Mouse (Mus musculus) small intestine, adult 2 months (tissue): Measurements from ENCODE around the gene Rbbp8nl. TPM values are rescaled to one million over a fixed set of nuclear protein-coding genes. Genes with fewer than 3 reads are reported as not detected.
A peak's percentile ranks its signal among the peaks of the same experiment; 100 is the strongest.

Source experiments
- H3K27ac ChIP-seq: fragments of 200-500 bp; 2 replicates; pipeline ENCODE4 v1.5.1; 2012; ENCODE audit warnings: low read depth, low read length, control low read depth, inconsistent platforms; ENCODE audit not compliant: insufficient read depth
- H3K27me3 ChIP-seq: fragments of 200-500 bp; 2 replicates; pipeline ENCODE4 v1.6.1; 2012; ENCODE audit warnings: mild to moderate bottlenecking, moderate library complexity, low read length, inconsistent platforms; ENCODE audit not compliant: control insufficient read depth, insufficient read depth
- H3K36me3 ChIP-seq: fragments of 200-500 bp; 2 replicates; pipeline ENCODE4 v1.6.1; 2012; ENCODE audit warnings: mild to moderate bottlenecking, low read length, control low read depth, inconsistent platforms; ENCODE audit not compliant: control insufficient read depth, insufficient read depth
- H3K4me1 ChIP-seq: fragments of 200-500 bp; 2 replicates; pipeline ENCODE4 v1.6.1; 2012; ENCODE audit warnings: low read length, inconsistent platforms, mixed read lengths; ENCODE audit not compliant: control insufficient read depth, insufficient read depth, insufficient read length
- H3K4me3 ChIP-seq: fragments of 200-500 bp; 2 replicates; pipeline ENCODE4 v1.5.1; 2012; ENCODE audit warnings: low read depth, mild to moderate bottlenecking, control low read depth, inconsistent platforms, low read length, moderate library complexity
- CTCF ChIP-seq: fragments of 200-500 bp; IDR thresholded peaks from 2 replicates; pipeline ENCODE4 v1.5.1; 2012; ENCODE audit warnings: low read depth, mild to moderate bottlenecking, control low read depth, inconsistent platforms, low read length, moderate library complexity, mixed read lengths; ENCODE audit not compliant: insufficient replicate concordance, insufficient read length; ENCODE audit errors: extremely low read depth
- POLR2A ChIP-seq: fragments of 200-500 bp; IDR thresholded peaks from 2 replicates; pipeline ENCODE4 v1.6.1; 2012; ENCODE audit warnings: low read depth, mild to moderate bottlenecking, control low read depth, inconsistent platforms, low read length, moderate library complexity
- WGBS: fragments of 180-500 bp; shearing (Covaris S2); methylation state at CpG from one replicate; pipeline ENCODE4 v1.1.7; 2018; 5-methylcytosine and 5-hydroxymethylcytosine counted together
- polyA plus RNA-seq: library from polyadenylated mRNA; depleted of rRNA; stranded (reverse); fragments of >200 nt; gene quantifications from 2 replicates; pipeline ENCODE4 v1.2.3, GENCODE M21; 2012

Gene Rbbp8nl
- polyA plus RNA-seq, 1 experiment, result 1.2 TPM

DNA sequence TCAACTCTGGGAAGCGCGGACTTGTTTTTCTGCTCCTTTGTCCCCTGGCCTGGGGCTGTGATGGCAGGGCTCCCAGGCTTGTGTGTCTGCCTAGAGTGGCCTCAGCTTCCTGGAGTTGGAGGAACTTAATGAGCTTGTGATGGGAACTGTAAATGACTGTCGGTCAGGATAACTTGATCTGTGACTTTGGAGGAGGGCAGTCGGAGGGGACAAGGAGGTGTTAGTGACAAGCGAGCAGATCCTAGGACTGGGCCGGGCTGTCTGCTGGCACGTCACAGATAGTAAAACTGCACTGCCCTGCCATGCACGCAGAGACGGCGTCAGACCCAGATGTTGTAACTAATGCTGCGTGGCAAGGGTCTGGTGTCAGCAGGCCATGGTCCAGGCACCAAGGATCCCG lies 13.8 kb upstream of the Rbbp8nl start:
- 62% methylated on average over 12 of the region's 12 CpGs for WGBS
- Histone ChIP-seq H3K27ac (no peak overlapping the region), H3K4me1 (peaks cover 19% of the 10 kb centered on the region), H3K36me3 (no peaks in the 10 kb centered on the region), H3K4me3 (no peak overlapping the region), H3K27me3 (no peaks in the 10 kb centered on the region)
- no peak for TF ChIP-seq CTCF
- TF ChIP-seq POLR2A, result no peak

DNA sequence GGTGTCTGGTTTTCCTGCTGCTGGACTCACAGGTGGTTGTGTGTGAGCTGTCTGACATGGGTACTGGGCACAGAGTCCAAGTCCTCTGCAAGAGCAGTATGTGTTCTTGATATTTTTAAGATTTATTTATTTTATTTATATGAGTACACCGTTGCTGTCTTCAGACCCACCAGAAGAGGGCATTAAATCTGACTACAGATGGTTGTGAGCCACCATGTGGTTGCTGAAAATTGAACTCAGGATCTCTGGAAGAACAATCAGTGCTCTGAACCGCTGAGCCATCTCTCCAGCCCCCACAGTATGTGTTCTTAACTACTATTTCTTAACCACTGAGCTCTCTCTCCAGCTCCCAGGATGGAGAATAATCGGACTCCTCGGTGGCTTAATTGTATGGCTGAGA lies 12.5 kb upstream of the Rbbp8nl start:
- H3K27me3 ChIP-seq, result no peaks in the 10 kb centered on the region
- peaks cover 13% of the 10 kb centered on the region for H3K4me1 ChIP-seq
- 78% methylated on average over 4 of the region's 4 CpGs for WGBS
- H3K4me3 ChIP-seq, result no peak overlapping the region
- TF ChIP-seq CTCF (no peak), POLR2A (no peak)
- H3K36me3 ChIP-seq, result no peaks in the 10 kb centered on the region
- no peak overlapping the region for H3K27ac ChIP-seq

DNA sequence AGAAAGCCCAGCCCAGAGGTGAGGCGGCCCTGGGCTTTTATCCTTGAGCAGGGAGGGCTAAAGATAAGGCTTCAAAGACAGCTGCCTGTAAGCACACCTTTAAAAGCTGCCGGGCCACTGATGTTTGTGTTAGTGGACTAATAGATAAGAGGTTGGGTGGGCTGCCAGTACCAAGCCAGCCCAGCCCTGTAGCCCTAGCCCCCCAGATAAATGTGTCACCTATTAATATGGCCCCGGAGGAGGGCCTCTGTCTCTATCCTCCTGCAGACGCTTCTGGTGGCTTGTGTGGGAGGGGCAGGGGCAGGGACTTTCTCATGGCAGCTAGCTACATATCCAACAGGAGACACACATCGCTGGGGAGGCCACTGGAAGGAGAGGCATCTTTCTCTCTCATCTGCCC lies 11.1 kb upstream of the Rbbp8nl start:
- H3K36me3 ChIP-seq, result no peaks in the 10 kb centered on the region
- H3K27ac ChIP-seq, result peak overlapping the region; percentile 55; the same call in 1 of the 2 replicates
- H3K4me1 ChIP-seq, result peaks cover 9% of the 10 kb centered on the region
- TF ChIP-seq CTCF (no peak), POLR2A (no peak)
- no peaks in the 10 kb centered on the region for H3K27me3 ChIP-seq
- H3K4me3 ChIP-seq, result no peak overlapping the region
- WGBS, result 14% methylated on average over 5 of the region's 5 CpGs

GRCm38 (mm10) chr2:180300252-180300651 lies 10.6 kb upstream of the Rbbp8nl start:
- Histone ChIP-seq H3K36me3 (no peaks in the 10 kb centered on the region), H3K27me3 (no peaks in the 10 kb centered on the region), H3K4me1 (peaks cover 9% of the 10 kb centered on the region), H3K27ac (peak overlapping the region; percentile 55; the same call in 1 of the 2 replicates), H3K4me3 (no peak overlapping the region)
- TF ChIP-seq CTCF (no peak), POLR2A (no peak)
- WGBS, result 14% methylated on average over 2 of the region's 2 CpGs

GRCm38 (mm10) chr2:180292906-180293305 lies 3.2 kb upstream of the Rbbp8nl start:
- TF ChIP-seq CTCF (no peak), POLR2A (no peak)
- H3K36me3 ChIP-seq, result no peaks in the 10 kb centered on the region
- 57% methylated on average over 8 of the region's 8 CpGs for WGBS
- no peak overlapping the region for H3K4me3 ChIP-seq
- peaks cover 32% of the 10 kb centered on the region for H3K4me1 ChIP-seq
- H3K27ac ChIP-seq, result no peak overlapping the region
- H3K27me3 ChIP-seq, result no peaks in the 10 kb centered on the region

DNA sequence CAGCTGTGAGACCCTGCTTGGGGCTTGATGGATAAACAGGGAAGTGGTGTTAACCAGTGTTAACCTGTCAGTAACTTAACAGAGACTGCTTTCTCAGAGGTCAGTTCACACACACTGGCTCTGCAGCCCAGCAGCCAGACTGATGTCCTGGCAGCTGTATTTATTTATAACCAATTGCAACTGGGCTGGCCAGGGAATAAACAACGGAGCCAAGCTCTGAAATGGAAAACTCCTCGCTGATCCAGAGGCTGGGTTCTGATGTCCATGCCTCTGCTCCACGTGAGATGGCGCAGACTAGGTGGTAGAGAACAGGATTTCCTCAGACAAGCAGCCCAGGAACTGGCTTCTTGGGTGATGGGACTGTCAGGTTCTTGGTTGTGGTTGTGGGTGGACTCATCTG lies 2.3 kb upstream of the Rbbp8nl start:
- Histone ChIP-seq H3K27ac (peak overlapping the region; percentile 57), H3K4me3 (no peak overlapping the region)
- 23% methylated on average over 4 of the region's 4 CpGs for WGBS

GRCm38 (mm10) chr2:180291566-180291965 lies 1.9 kb upstream of the Rbbp8nl start:
- TF ChIP-seq CTCF (no peak), POLR2A (no peak)
- H3K4me3 ChIP-seq, result no peak overlapping the region
- no peaks in the 10 kb centered on the region for H3K27me3 ChIP-seq
- WGBS, result 22% methylated on average over 5 of the region's 5 CpGs
- H3K36me3 ChIP-seq, result no peaks in the 10 kb centered on the region
- peaks cover 32% of the 10 kb centered on the region for H3K4me1 ChIP-seq
- peak overlapping the region; percentile 57 for H3K27ac ChIP-seq

More for the DNA sequence above, 2.3 kb upstream of the Rbbp8nl start:
- TF ChIP-seq CTCF (no peak), POLR2A (0 out of 2 replicates have a peak, but pooled peaks have one; percentile 18)
- Histone ChIP-seq H3K36me3 (no peaks in the 10 kb centered on the region), H3K4me1 (peaks cover 32% of the 10 kb centered on the region), H3K27me3 (no peaks in the 10 kb centered on the region)
